Mouse (Mus musculus) cerebellum, adult 9-10 months (tissue): ENCODE data around the gene Col6a3.

ENCODE experiments used
- DNase-seq: peaks from one replicate; pipeline ENCODE4 v3.0.0; 2022

Gene Col6a3

DNA sequence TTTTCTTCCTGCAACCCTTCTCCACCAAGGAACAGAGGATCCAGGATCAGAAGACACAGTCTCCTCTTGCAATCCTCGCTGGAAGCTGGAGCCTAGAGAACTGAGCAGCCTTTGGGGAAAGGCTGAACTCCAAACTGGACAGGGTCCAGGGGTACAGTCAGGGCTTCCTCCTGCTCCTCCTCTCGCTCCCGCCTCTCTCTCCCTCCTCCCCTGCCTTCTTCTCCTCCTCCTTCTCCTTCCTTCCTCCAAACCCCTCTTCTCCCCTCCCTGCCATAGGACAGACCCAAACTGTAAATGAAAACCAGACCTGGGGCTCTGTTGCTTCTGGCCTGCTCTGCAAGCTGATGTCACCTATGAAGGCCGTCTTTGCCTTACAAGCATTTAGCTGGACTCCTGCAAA is at the start of gene Col6a3:
TSS of gene Col6a3 (minus strand) at position 136 of the 400 bp plus-strand sequence.
- no peak for DNase-seq

DNA sequence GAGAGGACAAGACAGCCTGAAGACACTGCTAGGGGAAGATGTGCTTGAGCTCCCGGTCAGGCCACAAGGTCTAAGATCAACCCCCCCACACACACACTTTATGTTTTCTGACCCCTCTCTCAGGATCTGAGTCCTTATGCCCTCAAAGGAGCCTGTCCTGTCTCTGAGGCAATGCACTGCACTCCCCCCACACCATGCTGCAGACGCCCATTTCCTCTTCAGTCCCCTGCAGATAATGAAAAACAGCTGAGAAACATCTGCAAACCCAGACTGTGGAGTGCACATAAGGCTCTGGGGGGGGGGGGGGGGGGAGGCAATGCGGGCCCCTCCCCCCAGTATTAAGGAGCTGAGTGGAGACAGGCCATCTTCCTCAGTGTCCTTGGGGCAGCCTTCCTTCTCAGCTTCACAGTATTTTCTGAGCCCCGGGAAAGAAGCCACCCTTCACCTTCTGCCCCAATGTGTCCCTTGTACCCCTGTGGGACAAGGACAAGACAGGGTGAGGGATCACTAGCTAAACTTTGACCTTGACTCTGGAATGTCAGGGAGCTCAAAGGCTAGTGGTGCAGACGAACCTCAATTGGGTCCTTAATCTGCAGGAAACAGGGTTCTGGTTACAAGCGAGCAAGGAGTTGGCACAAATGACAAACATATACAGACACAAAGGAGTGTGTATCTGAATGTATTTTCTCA is 42.1 kb upstream of the Col6a3 start:
- DNase-seq, result no peak

DNA sequence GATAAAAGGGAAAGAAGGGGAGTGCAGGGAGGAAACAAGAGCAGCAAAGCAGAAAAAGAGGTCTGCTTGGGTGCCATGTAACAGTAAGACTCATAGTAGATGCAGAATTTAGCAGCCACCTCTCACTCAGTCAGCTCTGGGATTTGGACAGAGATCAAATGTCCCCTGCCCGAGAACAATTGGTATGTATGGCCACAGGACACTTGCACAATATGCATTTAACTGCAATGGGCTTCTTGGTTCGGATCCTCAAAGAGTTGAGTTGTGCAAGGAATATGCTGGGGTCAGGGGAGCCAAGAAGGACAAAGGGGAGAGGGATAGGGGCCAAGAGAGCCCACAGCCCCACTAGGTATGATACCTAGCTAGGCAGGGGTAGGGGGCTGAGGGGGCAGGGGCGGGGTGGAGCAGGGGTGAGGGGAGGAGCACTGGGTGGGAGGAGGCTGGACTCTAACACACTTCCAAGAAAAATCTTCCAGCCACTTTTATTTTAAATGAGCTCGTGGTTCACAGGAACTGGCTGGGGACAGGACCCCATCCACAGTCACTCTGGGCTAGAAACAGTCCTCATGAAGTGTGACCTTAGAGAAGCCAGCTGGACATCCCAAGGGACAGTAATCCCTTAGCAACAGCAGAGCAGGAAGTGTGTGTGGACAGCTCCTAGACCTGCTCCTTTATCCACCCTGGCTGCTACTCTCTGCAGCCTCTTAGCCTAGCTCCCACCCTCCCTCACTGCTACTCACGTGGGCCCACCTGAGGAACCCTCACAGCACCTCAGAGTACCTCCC is 32.9 kb upstream of the Col6a3 start:
- DNase-seq, result no peak

DNA sequence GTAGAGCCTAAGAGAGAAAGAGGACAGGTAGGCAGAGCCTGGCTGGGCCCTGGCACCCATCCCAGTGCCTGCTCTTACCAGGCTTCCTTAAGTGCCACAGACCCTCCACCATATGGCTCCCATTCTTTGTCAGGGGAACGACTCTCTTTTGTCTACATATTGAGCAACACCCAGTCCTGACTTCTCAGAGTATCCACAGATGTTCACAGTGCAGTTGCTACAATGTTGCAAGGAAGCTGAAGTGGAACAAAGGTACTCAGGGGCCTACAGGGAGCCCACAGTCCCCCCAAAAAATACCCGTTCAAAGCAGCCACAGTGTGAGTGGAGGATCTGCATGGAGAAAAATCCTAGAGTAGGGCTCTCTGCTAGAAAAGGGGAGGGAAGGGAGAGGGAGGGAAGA is 32.2 kb upstream of the Col6a3 start:
- no peak for DNase-seq

DNA sequence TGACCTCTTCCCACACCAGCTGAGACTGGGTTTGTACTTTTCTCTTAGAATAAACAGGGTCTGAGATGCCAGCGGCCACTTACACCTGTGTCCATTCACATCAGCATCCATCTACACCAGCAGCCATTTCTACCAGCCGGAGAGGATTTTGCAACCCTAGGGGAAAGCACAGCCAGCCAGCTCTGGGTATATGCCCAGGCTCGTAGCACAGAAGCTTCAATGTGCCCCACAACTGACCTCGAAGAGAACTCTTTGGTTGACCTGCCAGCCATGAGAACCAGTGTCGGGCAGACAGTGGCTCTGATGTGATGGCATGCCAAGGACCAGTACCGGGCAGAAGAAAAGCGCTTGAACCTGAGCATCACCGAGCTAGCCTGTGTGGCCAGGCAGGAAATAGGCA is 31.6 kb upstream of the Col6a3 start:
- DNase-seq, result no peak

DNA sequence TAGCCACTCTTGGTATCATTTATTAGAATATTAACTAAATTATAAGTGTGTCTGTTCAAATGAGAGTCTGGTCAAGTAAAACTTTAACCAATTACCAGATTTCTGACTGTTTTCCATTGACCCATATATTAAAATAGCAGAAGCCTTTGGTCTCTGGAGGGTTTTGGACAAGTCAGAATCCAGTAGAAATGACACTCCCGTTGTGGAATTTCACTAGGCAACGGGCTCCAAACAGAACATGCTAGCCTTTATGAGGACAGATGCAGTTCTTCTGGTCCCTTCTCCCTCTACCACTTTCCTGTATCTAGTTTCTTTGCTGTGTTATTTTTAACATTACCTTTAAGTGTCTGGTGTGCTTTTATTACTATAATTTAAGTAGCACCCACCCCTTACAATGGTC is 26.8 kb upstream of the Col6a3 start:
- no peak for DNase-seq

DNA sequence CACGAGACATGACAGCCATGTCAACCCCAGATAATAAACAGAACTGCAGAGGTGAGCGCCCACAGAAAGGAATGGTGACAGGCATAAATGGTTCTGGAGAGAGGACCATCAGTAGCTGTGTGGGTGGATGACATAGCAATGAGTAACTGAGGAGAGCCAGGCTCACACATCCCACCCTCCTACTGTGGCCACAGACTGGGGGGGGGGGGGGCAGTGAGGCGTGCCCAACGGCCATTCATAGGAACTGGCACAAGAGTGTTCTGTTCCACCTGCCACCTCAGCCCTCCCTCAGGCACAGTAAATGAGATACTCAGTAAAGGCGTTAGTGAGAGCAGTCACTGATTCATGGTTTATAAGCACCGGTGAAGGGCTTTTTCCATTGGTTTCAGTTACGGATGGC is 23.0 kb upstream of the Col6a3 start:
- DNase-seq, result no peak

DNA sequence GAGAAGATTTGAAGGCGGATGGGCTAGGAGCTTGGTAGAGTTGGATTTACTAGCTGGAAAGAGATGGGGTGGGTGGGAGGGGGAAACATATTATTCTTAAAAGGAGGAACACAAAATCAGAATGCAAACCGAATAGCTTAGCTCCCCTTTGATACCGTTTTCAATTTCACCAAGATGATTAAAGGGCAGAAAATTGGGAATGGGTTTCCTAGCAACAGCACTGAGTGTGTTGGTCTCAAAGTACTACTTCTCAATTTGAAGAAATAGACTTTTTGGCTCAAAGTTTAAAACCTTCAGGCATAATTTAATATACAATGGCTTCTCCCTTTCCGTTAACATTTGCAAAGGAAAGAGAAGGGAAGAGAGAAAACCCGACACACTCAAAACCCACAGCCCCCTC is 12.1 kb upstream of the Col6a3 start:
- DNase-seq, result no peak

DNA sequence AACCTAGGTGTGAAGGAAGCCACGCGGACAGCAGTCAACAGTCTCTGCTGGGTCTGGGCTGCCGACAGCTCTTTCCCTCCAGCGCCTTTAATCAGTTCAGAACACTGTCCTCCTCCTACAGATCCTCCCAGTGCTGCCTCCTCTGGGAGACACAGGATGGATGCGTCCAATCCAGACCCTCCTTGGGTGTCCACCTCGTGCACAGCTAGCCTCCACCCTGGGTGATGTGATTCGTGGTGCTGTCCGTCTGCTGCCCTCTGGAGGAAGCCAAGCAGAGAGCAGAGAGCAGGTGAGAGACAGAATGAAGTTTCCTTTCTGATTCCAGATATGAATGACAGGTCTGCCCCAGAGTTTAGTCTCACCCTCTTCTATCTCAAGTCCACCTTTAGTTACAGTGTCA is 6.1 kb upstream of the Col6a3 start:
- no peak for DNase-seq

DNA sequence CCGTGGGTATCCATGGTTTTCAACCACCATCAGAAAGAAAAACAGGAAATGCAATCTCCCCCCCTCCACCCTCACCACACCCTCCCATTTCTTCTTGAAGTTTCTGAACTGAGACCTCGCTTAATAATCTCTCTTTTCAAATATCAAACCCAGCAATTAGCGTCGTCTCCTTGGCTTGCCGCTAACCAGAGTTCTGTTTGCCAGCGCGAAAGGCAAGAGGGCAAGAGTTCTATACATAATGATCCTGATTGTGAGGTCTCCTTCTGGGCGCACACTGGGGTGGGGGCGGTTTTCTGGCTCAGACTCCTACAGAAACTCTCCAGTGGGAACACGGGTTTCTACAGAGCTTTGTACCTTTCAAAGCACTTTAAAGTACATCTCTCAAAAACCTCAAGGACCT is 1.4 kb upstream of the Col6a3 start:
- DNase-seq, result no peak

DNA sequence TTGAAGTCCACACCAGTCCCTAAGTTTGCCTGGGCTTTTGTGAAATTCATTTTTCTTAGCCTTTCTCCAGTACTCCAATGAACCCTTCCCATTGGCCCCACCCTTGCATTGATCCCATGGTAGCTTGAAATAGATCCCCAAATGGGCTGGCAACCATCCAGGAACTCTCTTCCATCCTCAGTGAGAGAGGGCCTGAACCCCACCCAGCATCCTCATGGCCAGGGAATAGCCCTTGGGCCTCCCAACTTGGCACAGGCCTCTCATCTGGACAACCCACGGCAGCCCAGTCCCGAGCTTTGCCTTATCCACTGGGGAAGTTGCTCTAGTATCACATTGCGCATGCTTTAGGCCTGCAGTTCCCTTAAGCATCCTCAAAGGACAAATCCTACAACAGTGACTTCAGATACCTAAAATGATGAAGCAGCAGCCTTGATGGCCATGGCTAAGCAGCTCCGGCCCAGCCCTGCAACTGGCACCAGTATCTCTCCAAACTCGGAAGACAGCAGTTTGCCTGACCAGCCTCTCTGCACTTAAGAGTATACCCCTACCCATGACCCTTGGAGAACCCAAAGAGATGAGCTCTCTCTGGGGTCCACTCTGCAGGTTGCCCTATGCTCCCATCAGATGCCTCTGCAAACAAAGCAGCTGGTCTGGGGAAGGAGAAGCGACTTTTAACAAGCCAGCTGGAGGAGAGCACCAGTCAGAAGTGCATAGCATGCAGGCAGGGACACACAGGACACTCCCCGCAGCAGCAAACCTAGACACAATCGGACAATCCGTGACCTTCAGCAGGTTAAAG is 783 bp downstream of the Col6a3 start:
- no peak for DNase-seq

DNA sequence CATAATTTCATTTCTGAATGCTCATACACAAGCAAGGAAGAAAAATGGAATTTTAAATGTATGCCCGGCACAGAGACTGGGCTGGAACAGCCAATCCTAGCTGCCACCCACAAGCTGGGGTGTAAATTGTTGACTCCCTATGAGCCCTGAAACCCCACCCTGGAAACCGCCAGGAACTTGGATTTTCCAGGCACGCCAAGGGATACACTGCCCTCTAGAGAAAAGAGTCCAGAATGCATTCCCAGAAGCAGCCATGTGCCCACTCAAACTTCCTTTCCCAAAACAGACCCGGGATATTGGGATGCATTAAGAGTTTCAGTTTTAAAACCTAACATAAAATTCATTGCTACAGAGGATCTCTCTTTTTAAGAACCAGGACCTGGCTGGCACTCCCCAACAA is 3.5 kb downstream of the Col6a3 start:
- DNase-seq, result peak; percentile 6

DNA sequence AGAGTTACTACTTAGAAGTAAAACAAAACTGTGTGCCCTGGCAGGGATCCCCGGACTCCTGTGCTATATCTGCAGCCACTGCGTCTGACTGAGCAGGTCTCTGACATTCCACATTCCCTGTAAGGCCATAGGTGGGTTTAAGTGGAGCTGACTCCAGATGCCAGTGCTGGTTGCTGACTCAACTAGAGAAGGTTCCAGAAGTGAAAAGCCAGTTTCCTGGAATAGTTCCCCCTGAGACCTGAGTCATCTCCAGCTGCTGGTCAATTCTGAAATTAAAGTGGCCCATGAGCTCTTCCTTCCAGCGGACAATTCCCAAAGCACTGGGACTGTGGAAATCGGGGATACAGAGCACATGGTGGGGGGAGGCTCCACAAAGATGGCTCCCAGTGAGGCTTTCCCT is 5.1 kb downstream of the Col6a3 start:
- no peak for DNase-seq

DNA sequence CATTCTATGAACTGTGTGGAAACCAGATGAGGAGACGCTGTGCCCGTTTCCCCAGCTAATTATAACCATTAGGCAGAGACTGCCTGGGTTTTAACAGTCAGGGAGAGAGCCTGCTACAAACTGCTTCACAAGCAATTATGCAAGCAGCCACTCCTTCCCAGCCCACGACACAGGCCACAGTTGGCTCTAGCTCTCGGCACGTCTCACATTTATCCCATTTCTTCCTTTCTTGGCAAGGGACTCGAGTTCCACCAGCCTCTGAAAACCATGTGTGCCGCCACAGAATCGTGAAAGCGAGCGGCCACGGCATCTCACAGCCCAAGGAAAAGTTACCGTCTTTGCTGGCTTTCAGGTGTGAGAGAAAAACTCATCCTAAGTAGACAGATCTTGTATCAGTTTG is 5.5 kb downstream of the Col6a3 start:
- DNase-seq, result no peak

DNA sequence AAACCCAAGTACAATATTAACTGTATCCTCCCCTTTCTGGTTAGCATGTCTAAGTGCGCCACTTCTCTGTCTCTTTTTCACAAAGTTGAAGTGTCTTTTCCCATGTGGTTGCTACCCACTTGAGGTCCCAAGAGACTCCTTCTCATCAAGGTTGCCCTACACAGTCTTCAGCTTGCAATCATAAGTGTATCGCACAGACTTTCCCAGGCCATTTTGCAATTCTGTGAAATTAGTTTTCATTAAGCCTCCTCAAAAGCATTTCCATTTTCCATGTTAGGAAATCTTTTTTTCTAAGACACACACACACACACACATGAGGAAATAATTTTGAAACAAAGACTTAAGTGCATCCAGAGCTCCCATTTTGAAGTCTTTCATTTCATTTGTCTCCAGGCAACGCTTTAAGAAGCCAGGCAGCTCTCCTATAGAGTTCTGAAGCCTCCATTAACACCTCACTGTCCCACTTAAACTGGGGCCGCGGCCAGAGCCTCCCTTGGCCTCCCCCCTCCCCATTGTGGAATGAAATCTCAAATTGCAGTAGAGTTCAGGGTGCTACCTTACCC is 7.5 kb downstream of the Col6a3 start:
- no peak for DNase-seq

DNA sequence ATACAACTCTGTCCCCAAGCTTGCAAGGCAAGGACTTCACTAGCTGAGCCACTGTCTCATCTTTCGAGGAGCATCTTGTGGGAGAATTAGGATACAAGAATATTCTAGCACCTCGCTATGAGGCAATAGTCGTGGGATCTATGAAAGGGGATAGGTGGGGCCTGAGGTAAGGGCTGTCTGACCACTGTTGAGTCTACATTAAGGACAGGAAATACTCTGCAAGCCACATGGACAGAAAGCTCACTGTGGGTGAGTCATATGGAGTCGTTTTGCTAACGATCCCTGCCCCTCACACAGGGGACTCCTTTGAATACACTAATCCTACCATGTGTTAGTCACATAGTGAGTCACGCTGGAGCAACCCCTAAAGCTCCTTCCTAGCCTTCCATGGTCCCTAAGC is 9.1 kb downstream of the Col6a3 start:
- DNase-seq, result no peak

DNA sequence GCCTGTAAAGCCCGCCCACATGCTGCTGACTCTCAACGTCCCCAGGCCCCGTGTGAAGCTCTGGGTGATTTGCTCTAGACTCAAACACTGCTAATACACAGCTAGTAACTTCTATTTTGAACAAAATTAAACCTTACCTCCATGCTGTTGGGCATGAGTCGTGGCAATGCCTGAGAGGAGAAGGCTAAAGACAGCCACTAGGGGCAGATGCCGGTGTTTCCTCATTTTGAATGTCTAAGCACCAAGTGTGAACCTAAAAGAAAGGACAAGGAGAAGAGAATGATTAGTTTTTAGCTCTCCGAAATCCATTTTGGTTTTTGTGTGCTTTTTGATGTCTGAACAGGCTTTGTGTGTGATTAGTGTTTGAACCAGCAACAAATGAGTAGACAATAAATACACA is 13.8 kb downstream of the Col6a3 start:
- DNase-seq, result no peak

DNA sequence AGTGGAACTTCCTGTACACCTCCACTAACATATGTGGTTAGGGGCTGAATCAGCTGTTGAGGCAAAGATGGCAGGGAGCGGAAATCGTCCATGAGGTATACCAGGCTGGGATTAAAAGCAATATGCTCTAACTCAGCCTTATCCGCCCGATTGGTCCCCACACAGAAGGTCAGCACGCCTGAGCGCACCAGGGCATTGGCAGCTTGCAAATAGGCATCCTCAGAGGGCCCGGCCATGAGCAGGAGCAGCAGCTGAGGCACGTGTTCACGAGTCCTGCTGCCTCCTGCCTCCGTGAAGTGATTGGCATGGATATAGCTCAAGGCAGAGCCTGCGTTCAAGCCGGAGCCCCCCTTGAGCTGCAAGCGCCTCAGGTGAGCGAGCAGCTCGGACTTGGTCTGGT is 30.5 kb downstream of the Col6a3 start:
- no peak for DNase-seq

DNA sequence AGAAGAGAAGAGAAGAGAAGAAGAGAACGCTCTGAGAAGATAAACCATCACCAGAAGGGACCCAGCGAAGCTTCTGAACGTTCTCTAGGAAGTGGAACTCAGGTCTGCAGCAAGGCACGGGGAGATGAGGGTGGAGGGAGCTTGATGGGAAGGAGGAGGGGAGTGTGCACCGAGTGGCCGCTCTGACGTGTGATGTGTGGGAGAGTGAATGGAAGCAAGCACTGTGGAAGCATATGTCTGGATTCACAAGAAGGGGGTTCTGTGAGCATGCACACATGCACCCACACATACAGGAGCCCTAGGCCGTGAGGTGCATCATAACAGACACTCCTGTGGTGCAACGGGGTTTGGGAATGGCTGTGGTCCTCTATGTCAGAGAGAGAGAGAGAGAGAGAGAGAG is 34.8 kb downstream of the Col6a3 start:
- DNase-seq, result no peak

DNA sequence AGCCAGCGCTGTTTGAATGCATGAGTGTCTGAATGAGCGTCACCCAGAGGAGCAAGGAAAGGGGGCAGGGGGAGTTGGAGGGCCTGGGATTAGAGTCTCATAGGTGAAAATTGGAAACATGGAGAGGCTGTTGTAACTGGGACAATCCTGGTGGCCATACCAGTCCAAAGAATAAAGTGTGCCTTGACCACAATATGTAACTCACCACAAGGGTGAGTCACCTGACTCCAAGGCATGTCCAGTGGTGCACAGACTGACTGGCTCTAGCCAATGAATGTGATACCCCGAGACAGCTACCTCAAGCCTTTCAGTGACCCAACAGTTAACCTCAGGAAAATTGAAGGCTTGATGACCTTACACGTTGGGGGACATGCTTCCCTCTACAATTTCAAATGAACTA is 40.7 kb downstream of the Col6a3 start:
- DNase-seq, result no peak

DNA sequence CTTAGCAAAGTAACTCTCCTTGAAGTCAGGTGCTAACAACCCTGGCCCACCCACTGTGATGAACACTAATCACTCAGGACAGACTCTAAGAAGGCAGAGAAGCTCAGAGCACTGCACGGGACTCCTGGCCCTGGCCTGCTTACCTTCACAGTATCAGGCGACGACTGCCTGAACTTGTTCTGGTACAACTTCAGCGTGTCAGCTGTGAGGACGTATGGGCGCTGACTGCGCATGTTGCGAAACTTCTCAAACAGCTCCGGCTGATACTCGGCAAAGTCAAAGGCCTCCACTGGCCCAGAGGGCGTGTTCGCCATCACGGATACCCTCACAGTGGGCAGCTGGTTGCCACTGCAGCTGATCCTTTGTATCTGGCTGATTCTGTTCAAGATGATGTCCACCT is 42.7 kb downstream of the Col6a3 start:
- no peak for DNase-seq

DNA sequence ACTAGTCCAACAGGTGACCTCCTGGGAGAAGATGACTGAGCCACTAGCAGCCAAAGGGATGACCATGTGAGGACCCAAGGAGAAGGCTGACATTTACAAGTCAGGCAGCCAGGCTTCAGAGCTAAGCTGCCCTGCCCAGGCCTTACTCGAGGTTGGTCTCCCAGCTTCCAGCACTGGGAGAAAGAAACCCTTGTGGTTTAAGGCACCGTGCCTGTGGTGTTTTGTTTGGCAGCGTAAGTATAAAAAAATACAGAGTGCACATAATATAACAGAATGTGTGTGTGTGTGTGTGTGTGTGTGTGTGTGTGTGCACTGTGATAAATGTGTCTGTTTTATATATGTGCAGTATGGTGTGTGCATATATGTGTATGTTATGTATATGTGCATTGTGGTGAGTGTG is 43.3 kb downstream of the Col6a3 start:
- DNase-seq, result no peak

DNA sequence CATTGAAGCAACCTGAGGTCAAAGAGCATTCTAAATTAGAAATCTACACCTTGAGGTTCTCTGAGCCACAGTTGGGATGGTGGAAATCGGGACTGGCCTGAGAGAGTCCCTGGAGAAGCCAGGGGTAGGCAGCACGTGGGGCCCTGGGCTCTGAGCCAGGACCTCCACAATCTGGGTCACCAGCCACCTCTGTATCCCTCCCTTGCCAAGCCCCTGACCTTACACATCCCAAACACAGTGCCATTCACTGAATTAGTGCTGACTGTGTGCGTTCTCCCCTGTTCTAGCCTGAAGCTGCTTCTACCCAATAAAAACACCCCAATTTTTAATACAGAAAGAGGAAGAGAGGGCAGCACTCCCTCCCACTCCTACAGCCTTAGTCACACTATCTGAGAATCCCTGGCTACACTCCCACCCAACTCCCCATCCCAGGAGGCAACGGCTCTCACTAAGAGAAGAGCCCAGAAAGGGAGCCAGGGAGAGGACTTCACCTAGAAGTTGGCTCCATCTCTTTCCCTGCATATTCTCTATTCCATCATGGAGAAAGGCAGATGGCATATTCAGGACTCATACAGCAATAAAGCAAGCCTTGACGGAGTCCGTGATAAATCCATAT is 46.4 kb downstream of the Col6a3 start:
- no peak for DNase-seq
